Mouse (Mus musculus): ENCODE results near the gene Galp.

- TF ChIP-seq CTCF (IDR thresholded peaks at IDR 0.05; ENCODE audit: control insufficient read depth, insufficient read depth, insufficient read length) (no peak), MAX (IDR thresholded peaks at IDR 0.05) (no peak), USF1 (IDR thresholded peaks at IDR 0.05; ENCODE audit: low read depth) (no peak), MYOG (IDR thresholded peaks at IDR 0.05; ENCODE audit: control insufficient read depth, extremely low read depth, insufficient read length) (no peak), CEBPB (IDR thresholded peaks at IDR 0.05; ENCODE audit: low read depth) (no peak), MYOD1 (IDR thresholded peaks at IDR 0.05; ENCODE audit: control insufficient read depth, insufficient read length, low read depth) (no peak), FOSL1 (IDR thresholded peaks at IDR 0.05; ENCODE audit: insufficient read depth, low read length, poor library complexity, severe bottlenecking) (no peak)
These were observed 10.1 kb upstream of the Galp start for GRCm38 (mm10) chr7:6186756-6187155.

Data from C2C12 (cell line).